Mouse (Mus musculus): ENCODE results near the gene Selenoi. TPM values are rescaled to one million over a fixed set of nuclear protein-coding genes. Genes with fewer than 3 reads are reported as not detected.

The Selenoi gene
- polyA plus RNA-seq (2016; fragmentation: Nextera tagmentation; extraction: Ambion mirVana) = 24.8 and 25.5 TPM in 2 replicates

DNA sequence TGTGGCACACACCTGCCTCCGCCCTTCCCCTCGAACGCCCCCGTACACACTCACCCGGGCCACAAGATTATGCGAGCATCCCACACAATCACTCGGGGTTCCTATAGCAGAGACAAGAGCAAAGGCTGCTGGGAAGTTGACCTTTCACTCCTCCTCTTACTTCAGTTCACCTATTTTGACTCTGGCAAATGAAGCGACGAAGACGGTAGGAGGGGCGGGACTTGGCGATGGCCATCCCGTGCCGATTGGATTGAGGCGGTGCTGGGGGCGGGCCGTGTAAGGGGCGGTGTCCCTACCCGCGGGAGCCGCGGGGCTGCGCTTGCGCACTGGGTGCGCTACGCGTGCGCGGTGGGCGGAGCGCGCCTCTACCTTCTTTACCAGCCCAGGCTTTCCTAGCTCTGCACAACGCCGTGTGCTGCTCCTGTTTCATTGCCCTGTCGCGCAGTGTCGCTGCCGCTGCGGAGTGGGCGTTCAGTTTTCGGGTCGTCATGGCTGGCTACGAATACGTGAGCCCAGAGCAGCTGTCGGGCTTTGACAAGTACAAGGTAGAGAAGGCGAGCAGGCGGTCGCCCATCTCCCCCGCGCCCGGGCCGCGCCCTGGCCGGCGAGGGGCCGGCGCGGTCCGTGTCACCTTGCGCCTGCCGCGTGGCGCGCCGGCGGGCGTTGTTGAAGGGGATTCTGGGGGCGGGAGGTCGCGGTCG is at the start of gene Selenoi:
Gene Selenoi (plus strand): TSS at position 311 of the 701 bp plus-strand sequence.
- H3K27me3 ChIP-seq = no peaks in the 10 kb centered on the region
- peak within 1 kb of the TSS; percentile 94 for H3K27ac ChIP-seq
- H3K4me3 ChIP-seq (replicated peaks) = peak within 1 kb of the TSS; percentile 85
- peak within 1 kb of the TSS; percentile 85 for H3K4me2 ChIP-seq
- H3K4me1 ChIP-seq = peaks cover 28% of the 10 kb centered on the region
- peak; percentile 100 for ATAC-seq (ENCODE audit: low FRiP score)
- WGBS = 10% methylated on average over 71 of the region's 71 CpGs
- H3K9ac ChIP-seq = peak within 1 kb of the TSS; percentile 86
- no peaks in the 10 kb centered on the region for H3K36me3 ChIP-seq (replicated peaks)
- no peaks in the 10 kb centered on the region for H3K9me3 ChIP-seq

DNA sequence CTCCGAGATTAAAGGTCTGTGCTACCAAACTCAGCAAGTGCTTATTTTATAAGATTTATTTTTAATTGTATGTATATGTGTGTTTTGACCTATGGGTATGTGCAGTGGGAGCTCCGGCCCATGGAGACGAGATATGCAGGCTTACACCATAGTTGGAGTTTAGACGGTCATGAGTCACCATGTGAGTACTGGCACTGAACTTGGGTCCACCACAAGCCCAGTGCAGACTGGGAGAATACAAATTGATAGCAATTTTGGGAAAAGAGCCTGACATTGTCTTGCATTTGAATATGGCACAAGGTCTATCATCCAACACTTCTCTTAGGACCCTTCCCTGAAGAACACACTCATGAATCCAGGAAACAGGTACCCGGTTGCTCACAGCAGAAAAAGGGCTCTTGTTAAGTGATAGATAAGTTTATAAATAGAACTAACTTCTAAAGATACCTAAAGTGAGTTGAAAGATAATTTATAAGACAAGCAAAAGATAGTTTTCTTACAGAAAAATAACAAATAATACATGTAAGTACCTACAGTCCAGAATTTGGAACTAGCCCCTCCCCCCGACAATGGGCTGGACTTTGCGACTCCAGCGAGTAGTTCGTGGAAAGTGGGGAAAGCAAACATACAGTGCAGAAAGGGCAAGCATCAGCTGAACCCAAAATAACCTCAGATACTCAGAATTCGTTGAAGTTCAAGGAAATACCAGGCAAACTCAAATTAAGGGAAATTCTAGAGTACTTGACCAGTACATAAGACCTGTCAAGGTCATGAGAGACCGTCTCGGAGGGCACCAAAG is 44.5 kb upstream of the Selenoi start:
- Histone ChIP-seq H3K4me2 (no peak overlapping the region), H3K9ac (no peak overlapping the region)
- ATAC-seq (ENCODE audit: low FRiP score) = no peak

DNA sequence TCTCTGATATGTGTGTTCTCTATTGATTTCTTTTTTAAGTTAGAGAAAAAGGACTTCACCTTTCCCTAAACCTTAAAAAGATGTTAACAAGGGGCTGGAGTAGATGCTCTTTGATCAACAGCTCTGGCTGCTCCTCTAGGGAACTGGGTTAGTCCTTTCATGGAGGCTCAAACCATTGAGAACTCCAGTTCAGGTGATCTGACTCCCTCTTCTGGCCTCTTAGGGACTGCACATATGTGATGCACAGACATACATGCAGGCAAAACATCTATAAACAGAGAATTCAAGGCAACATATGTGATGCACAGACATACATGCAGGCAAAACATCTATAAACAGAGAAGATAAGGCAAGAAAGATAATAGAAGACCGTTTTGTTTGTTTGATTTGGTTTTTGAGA is 39.9 kb upstream of the Selenoi start:
- Histone ChIP-seq H3K4me2 (no peak overlapping the region), H3K27me3 (no peaks in the 10 kb centered on the region), H3K27ac (no peak overlapping the region), H3K36me3 (replicated peaks) (peaks cover 15% of the 10 kb centered on the region), H3K4me1 (no peaks in the 10 kb centered on the region), H3K4me3 (replicated peaks) (no peak overlapping the region), H3K9me3 (no peaks in the 10 kb centered on the region), H3K9ac (no peak overlapping the region)
- 78% methylated on average over 1 of the region's 1 CpGs for WGBS
- no peak for ATAC-seq (ENCODE audit: low FRiP score)

More for the DNA sequence above, 44.5 kb upstream of the Selenoi start:
- Histone ChIP-seq H3K36me3 (replicated peaks) (peaks cover 38% of the 10 kb centered on the region), H3K4me1 (no peaks in the 10 kb centered on the region), H3K27me3 (no peaks in the 10 kb centered on the region), H3K27ac (no peak overlapping the region), H3K9me3 (no peaks in the 10 kb centered on the region), H3K4me3 (replicated peaks) (no peak overlapping the region)
- WGBS = 95% methylated on average over 12 of the region's 12 CpGs

DNA sequence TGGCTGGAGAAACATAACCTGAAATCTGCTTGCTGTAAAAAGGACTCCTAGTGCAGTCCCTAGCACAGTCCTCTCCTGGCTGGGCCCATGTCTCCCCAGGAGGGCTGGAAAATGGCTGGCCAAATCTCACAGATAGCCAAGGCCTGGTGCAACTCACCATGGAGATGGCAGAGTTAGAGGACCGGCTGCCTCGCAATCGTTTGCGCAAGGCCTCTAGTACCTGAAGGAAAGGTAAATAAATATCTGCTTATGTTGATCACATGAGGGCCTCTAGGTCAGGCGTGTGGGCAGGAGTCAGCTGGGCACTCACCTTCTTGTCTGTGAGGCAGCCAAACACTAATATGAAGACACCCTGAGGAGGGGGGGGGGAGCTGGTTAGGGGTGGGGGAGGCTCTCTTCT is 37.0 kb upstream of the Selenoi start:
- Histone ChIP-seq H3K4me2 (no peak overlapping the region), H3K9me3 (no peaks in the 10 kb centered on the region), H3K4me1 (no peaks in the 10 kb centered on the region), H3K27ac (no peak overlapping the region), H3K9ac (no peak overlapping the region), H3K36me3 (replicated peaks) (no peaks in the 10 kb centered on the region), H3K4me3 (replicated peaks) (no peak overlapping the region), H3K27me3 (no peaks in the 10 kb centered on the region)
- 92% methylated on average over 5 of the region's 5 CpGs for WGBS
- no peak for ATAC-seq (ENCODE audit: low FRiP score)

DNA sequence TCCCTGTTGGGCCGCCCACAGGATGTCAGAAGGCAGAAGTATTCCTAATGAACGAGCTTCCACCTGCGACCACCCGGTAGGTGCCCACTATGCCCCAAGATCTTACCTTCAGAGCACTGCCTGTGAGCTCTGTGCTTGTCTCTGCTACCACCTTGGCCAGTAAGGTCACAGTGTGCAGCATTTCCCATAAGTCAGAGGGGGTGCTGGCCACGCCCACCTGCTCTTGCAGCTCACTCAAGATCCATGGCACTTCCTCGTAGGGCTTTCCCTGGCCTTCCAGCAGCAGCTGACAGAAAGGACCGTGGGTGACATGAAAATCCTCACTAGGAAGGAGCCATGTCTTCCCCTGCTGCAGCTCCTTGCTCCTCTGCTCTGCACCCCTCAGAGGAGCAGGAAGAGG is 34.1 kb upstream of the Selenoi start:
- Histone ChIP-seq H3K36me3 (replicated peaks) (no peaks in the 10 kb centered on the region), H3K9me3 (no peaks in the 10 kb centered on the region), H3K27ac (no peak overlapping the region), H3K27me3 (no peaks in the 10 kb centered on the region), H3K9ac (no peak overlapping the region), H3K4me1 (no peaks in the 10 kb centered on the region), H3K4me2 (no peak overlapping the region), H3K4me3 (replicated peaks) (no peak overlapping the region)
- 79% methylated on average over 7 of the region's 7 CpGs for WGBS
- no peak for ATAC-seq (ENCODE audit: low FRiP score)

DNA sequence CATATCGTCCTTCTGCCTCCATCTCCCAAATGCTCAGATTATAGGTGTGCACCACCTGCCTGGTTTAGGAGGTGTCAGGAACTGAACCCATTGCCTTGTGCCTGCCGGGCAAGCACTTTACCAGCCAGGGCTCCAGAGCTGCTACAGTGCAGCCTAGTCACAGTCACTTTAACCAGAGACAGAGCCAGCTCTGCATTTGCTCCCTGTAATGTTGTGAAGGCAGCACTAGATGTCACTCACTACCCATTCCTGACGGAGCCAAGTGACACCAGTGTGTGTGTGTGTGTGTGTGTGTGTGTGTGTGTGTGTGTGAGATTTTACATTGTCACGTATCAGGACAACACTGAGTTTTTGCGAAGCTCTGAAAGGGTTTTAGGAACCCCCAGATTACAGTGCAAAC is 30.9 kb upstream of the Selenoi start:
- no peaks in the 10 kb centered on the region for H3K4me1 ChIP-seq
- H3K27me3 ChIP-seq = no peaks in the 10 kb centered on the region
- no peak overlapping the region for H3K9ac ChIP-seq
- 55% methylated on average over 5 of the region's 5 CpGs for WGBS
- H3K36me3 ChIP-seq (replicated peaks) = no peaks in the 10 kb centered on the region
- ATAC-seq (ENCODE audit: low FRiP score) = no peak
- no peaks in the 10 kb centered on the region for H3K9me3 ChIP-seq
- no peak overlapping the region for H3K4me2 ChIP-seq
- H3K27ac ChIP-seq = no peak overlapping the region
- H3K4me3 ChIP-seq (replicated peaks) = no peak overlapping the region

DNA sequence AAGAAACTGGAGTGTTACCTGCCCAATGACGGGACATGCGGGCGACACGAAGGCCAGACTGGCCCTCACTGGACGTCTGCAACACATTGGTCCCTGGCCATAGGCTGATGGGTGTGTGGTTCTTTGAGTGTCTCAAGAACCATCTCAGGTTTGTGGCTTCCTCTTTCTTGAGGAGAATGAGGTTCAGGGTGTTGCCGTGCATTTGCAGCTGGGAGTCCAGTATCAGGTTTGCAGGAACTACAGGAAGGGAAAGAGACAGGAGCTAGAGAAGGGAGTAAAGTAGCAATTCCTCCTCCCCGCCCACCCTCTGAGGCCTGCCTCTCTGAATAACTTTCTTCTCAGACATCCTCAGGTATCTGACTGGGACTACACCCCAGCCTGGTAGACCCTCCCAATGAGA is 30.2 kb upstream of the Selenoi start:
- H3K4me1 ChIP-seq = no peaks in the 10 kb centered on the region
- no peak overlapping the region for H3K27ac ChIP-seq
- no peak overlapping the region for H3K4me3 ChIP-seq (replicated peaks)
- ATAC-seq (ENCODE audit: low FRiP score) = no peak
- no peaks in the 10 kb centered on the region for H3K27me3 ChIP-seq
- no peak overlapping the region for H3K9ac ChIP-seq
- no peak overlapping the region for H3K4me2 ChIP-seq
- 85% methylated on average over 7 of the region's 7 CpGs for WGBS
- no peaks in the 10 kb centered on the region for H3K9me3 ChIP-seq
- no peaks in the 10 kb centered on the region for H3K36me3 ChIP-seq (replicated peaks)

DNA sequence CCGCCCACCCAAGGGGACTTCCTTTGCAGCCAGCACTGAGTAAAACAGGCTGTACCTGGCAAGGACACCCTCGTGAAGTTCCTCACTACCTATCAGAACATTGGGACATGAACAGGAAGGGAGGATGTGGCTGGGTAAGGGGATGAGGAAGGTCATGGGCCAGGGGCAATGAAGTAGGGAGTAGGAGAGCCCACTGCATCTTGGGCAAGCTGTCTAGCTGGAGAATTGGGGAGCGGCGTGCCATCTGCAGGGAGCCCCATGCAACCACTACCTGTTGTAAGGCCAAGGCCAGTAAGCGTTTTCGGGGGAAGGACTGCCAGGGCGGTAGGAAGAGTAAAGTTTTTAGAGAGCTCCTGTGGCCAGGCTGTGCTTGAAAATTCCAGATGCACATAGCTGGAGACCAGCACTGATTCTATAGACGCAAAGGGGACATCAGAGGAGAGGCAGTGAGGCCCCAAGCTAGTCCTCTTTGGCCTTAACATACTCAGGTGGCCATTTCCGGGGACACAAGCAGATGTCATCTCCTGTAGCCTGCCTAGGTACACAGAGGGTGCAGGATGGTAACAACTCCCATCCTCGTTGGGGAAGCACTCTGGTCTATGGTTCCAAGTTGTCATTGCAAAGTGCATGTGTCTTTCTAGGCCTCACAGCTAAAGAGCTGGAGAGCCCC is 29.0 kb upstream of the Selenoi start:
- no peaks in the 10 kb centered on the region for H3K4me1 ChIP-seq
- no peak overlapping the region for H3K4me2 ChIP-seq
- no peak overlapping the region for H3K4me3 ChIP-seq (replicated peaks)
- no peak overlapping the region for H3K27ac ChIP-seq
- no peaks in the 10 kb centered on the region for H3K9me3 ChIP-seq
- 83% methylated on average over 10 of the region's 10 CpGs for WGBS
- no peak for ATAC-seq (ENCODE audit: low FRiP score)
- no peak overlapping the region for H3K9ac ChIP-seq
- no peaks in the 10 kb centered on the region for H3K36me3 ChIP-seq (replicated peaks)
- H3K27me3 ChIP-seq = no peaks in the 10 kb centered on the region

DNA sequence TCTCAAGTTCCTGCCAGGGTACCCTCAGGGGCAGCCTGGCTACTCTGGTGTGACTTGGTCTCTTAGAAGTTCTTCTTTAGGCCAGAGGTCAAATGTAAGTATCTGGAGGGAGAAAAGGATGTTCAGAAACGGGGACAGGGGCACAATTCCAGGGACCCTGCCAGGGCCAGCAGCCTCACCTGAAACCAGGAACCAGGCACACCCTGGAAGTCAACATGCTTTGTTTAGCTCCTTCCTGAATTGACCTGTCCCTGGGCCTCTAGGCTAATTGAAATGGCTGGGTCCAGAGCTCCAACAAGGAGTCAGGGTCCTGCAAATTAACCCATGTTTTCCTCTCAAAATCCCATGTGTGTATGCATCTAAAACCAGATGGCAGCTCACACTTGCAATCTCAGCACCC is 27.9 kb upstream of the Selenoi start:
- H3K36me3 ChIP-seq (replicated peaks) = no peaks in the 10 kb centered on the region
- no peak overlapping the region for H3K27ac ChIP-seq
- H3K4me3 ChIP-seq (replicated peaks) = no peak overlapping the region
- no peaks in the 10 kb centered on the region for H3K4me1 ChIP-seq
- no peak overlapping the region for H3K9ac ChIP-seq
- WGBS = 73% methylated on average over 1 of the region's 1 CpGs
- H3K9me3 ChIP-seq = no peaks in the 10 kb centered on the region
- ATAC-seq (ENCODE audit: low FRiP score) = no peak
- H3K27me3 ChIP-seq = no peaks in the 10 kb centered on the region
- no peak overlapping the region for H3K4me2 ChIP-seq

DNA sequence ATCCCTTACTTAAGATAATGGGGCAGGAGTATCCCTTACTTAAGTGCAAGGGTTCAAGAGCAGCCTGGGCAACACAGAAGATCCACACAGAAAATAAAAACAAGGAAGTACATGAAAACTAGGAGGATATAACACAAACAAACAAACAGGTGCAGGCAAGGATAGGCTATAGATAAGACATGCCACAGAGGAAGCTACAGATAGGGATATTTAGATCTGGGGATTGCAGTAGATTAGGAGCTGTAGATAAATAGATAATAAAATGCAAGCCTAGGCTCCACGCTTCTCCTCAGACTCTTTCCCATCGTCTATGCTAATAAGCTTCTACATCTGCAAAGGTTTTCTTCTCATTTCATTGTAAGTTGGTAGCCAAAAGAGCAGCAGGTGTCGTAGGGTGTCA is 27.3 kb upstream of the Selenoi start:
- H3K36me3 ChIP-seq (replicated peaks) = no peaks in the 10 kb centered on the region
- H3K9ac ChIP-seq = no peak overlapping the region
- H3K4me3 ChIP-seq (replicated peaks) = no peak overlapping the region
- ATAC-seq (ENCODE audit: low FRiP score) = no peak
- 66% methylated on average over 3 of the region's 3 CpGs for WGBS
- H3K4me1 ChIP-seq = no peaks in the 10 kb centered on the region
- H3K27me3 ChIP-seq = no peaks in the 10 kb centered on the region
- no peaks in the 10 kb centered on the region for H3K9me3 ChIP-seq
- no peak overlapping the region for H3K27ac ChIP-seq
- H3K4me2 ChIP-seq = no peak overlapping the region

DNA sequence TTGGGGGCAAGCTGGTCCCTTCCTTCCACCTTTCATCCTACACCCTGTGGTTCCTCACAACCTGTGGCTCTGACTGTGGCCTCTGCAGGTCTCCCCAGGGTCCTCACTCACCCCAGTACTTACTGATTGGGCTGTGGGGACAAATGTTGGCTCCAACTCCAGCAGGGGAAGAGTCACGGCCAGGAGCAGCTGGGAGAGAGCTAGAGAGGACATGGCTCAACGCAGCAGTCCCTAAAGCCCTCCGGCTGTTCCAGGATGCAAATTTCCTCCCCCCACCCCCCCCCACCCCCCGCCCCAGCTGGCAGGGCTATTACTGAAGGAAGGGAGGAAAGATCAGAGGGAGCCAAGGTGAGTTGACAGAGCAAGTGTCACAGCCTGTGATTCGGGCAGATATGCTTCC is 26.9 kb upstream of the Selenoi start, which contains the start of gene Adgrf3:
Gene Adgrf3 (minus strand): TSS at position 230 of the 400 bp plus-strand sequence.
- H3K9me3 ChIP-seq = no peaks in the 10 kb centered on the region
- H3K4me3 ChIP-seq (replicated peaks) = no peak within 1 kb of the TSS
- H3K27ac ChIP-seq = no peak within 1 kb of the TSS
- ATAC-seq (ENCODE audit: low FRiP score) = no peak
- H3K4me1 ChIP-seq = no peaks in the 10 kb centered on the region
- no peaks in the 10 kb centered on the region for H3K27me3 ChIP-seq
- no peak within 1 kb of the TSS for H3K9ac ChIP-seq
- 55% methylated on average over 5 of the region's 5 CpGs for WGBS
- H3K36me3 ChIP-seq (replicated peaks) = no peaks in the 10 kb centered on the region
- H3K4me2 ChIP-seq = no peak within 1 kb of the TSS

DNA sequence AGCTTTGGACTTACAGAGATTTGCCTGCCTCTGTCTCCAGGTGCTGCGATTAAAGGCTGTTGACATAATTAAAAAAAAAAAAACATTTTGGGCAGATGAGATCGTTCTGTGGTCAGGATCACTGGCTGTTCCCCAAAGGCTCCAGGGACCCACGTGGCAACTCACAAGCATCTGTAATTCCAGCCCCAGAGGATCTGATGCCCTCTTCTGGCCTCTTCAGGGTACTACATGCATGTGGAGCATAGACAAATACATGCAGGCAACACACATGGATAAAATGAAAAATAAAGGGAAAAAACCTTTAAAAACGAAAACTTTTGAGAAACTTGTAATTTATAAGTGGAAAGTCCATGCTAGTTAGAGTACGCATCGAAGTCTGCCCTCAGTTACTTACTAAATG is 25.1 kb upstream of the Selenoi start:
- H3K4me2 ChIP-seq = no peak overlapping the region
- no peaks in the 10 kb centered on the region for H3K36me3 ChIP-seq (replicated peaks)
- no peaks in the 10 kb centered on the region for H3K4me1 ChIP-seq
- WGBS = 69% methylated on average over 6 of the region's 6 CpGs
- no peaks in the 10 kb centered on the region for H3K27me3 ChIP-seq
- no peak for ATAC-seq (ENCODE audit: low FRiP score)
- no peak overlapping the region for H3K9ac ChIP-seq
- H3K9me3 ChIP-seq = no peaks in the 10 kb centered on the region
- no peak overlapping the region for H3K4me3 ChIP-seq (replicated peaks)
- H3K27ac ChIP-seq = no peak overlapping the region
